Mouse (Mus musculus) brain, embryonic 14.5 days (tissue): ENCODE results near the gene Alyref.

Source experiments
- CTCF ChIP-seq: fragments of 200-500 bp; IDR thresholded peaks from 2 replicates; pipeline ENCODE4 v1.5.1; 2012; ENCODE audit warnings: inconsistent platforms, mild to moderate bottlenecking, moderate library complexity, borderline replicate concordance; ENCODE audit not compliant: insufficient read depth, insufficient read length; ENCODE audit errors: extremely low read depth
- POLR2A ChIP-seq: fragments of 200-500 bp; IDR thresholded peaks from 2 replicates; pipeline ENCODE4 v1.6.1; 2012; ENCODE audit warnings: mild to moderate bottlenecking, inconsistent platforms, borderline replicate concordance; ENCODE audit not compliant: poor library complexity, insufficient read depth, insufficient read length, severe bottlenecking; ENCODE audit errors: extremely low read depth

GRCm38 (mm10) chr11:120627468-120628300, 29.5 kb upstream of the Alyref start:
- TF ChIP-seq CTCF (no peak), POLR2A (no peak)
